Mouse (Mus musculus): ENCODE data around the gene Tie1. TPM values are rescaled to one million over a fixed set of nuclear protein-coding genes. Genes with fewer than 3 reads are reported as not detected.

Tie1 gene
- total RNA-seq, 1 experiment = 1.0 TPM

DNA sequence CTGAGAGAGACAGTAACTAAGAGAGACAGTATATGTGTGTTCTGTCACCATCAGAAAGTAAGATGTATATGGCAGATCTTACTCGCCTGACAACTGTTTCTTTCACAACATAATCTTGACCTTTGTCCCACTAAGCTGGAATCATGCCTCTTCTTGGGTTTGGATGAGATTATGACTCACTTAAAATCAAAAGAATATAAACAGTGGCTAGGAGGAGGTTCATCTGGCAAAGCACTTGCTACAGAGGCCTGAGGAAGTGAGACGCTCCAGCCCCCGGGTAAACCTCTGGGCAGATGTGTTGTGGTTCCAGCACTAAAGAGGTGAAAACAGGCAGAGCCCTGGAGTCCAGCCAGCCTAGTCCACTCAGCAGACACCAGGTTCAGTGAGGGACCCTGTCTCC lies 15.7 kb upstream of the Tie1 start:
- no peak for TF ChIP-seq HCFC1 (IDR thresholded peaks at IDR 0.05; ENCODE audit: borderline replicate concordance, insufficient read depth, low read length)
- TF ChIP-seq CHD2 (IDR thresholded peaks at IDR 0.05; ENCODE audit: low read depth, low read length) = no peak
- TF ChIP-seq ZNF384 (IDR thresholded peaks at IDR 0.05; ENCODE audit: low read depth, low read length) = no peak
- no peak for TF ChIP-seq ZC3H11A (IDR thresholded peaks at IDR 0.05; ENCODE audit: borderline replicate concordance, low read depth, low read length)
- TF ChIP-seq MAFK (IDR thresholded peaks at IDR 0.05; ENCODE audit: insufficient read depth, low read depth, low read length) = no peak
- H3K36me3 ChIP-seq (ENCODE audit: control insufficient read depth, insufficient read depth, low read length, poor library complexity, severe bottlenecking) = no peaks in the 10 kb centered on the region
- in situ Hi-C loops (cut with MboI; ENCODE audit: low sequenced_read_pairs in 2 of 2, unreplicated experiment in 2 of 2) = no loop called here
- H3K4me1 ChIP-seq (ENCODE audit: control insufficient read depth in 2 of 2, insufficient read depth in 2 of 2, low read length in 2 of 2, poor library complexity in 1 of 2) = peaks cover under 1 to 4% of the 10 kb centered on the region in 2 experiments; a peak in 2 of 4 replicates
- H3K27ac ChIP-seq (ENCODE audit: insufficient read depth, low read depth, low read length, poor library complexity, severe bottlenecking) = no peak overlapping the region
- DNase-seq (ENCODE audit: low read depth, low spot score) = no peak
- H3K9ac ChIP-seq (ENCODE audit: insufficient read depth, low read depth, low read length, poor library complexity, severe bottlenecking) = no peak overlapping the region
- no peaks in the 10 kb centered on the region for H3K9me3 ChIP-seq (ENCODE audit: control insufficient read depth, insufficient read depth, low read depth, low read length)
- no peak overlapping the region for H3K4me3 ChIP-seq (ENCODE audit: insufficient read depth in 1 of 2, low read depth in 1 of 2, low read length in 2 of 2, poor library complexity in 1 of 2, severe bottlenecking in 1 of 2)

- peaks cover 2 to 5% of the 10 kb centered on the region in 2 experiments; a peak in 2 of 4 replicates for H3K4me1 ChIP-seq (ENCODE audit: control insufficient read depth in 2 of 2, insufficient read depth in 2 of 2, low read length in 2 of 2, poor library complexity in 1 of 2)
- no peak overlapping the region for H3K4me3 ChIP-seq (ENCODE audit: insufficient read depth in 1 of 2, low read depth in 1 of 2, low read length in 2 of 2, poor library complexity in 1 of 2, severe bottlenecking in 1 of 2)
- no peaks in the 10 kb centered on the region for H3K36me3 ChIP-seq (ENCODE audit: control insufficient read depth, insufficient read depth, low read length, poor library complexity, severe bottlenecking)
- H3K27ac ChIP-seq (ENCODE audit: insufficient read depth, low read depth, low read length, poor library complexity, severe bottlenecking) = no peak overlapping the region
- no peak for DNase-seq (ENCODE audit: low read depth, low spot score)
- H3K9me3 ChIP-seq (ENCODE audit: control insufficient read depth, insufficient read depth, low read depth, low read length) = no peaks in the 10 kb centered on the region
- in situ Hi-C loops (cut with MboI; ENCODE audit: low sequenced_read_pairs in 2 of 2, unreplicated experiment in 2 of 2) = no loop called here
- no peak for TF ChIP-seq CHD2 (IDR thresholded peaks at IDR 0.05; ENCODE audit: low read depth, low read length)
- no peak for TF ChIP-seq HCFC1 (IDR thresholded peaks at IDR 0.05; ENCODE audit: borderline replicate concordance, insufficient read depth, low read length)
- TF ChIP-seq MAFK (IDR thresholded peaks at IDR 0.05; ENCODE audit: insufficient read depth, low read depth, low read length) = no peak
- no peak for TF ChIP-seq ZC3H11A (IDR thresholded peaks at IDR 0.05; ENCODE audit: borderline replicate concordance, low read depth, low read length)
- no peak for TF ChIP-seq ZNF384 (IDR thresholded peaks at IDR 0.05; ENCODE audit: low read depth, low read length)
- H3K9ac ChIP-seq (ENCODE audit: insufficient read depth, low read depth, low read length, poor library complexity, severe bottlenecking) = no peak overlapping the region
These were observed 10.9 kb upstream of the Tie1 start for GRCm38 (mm10) chr4:118500792-118501191.

DNA sequence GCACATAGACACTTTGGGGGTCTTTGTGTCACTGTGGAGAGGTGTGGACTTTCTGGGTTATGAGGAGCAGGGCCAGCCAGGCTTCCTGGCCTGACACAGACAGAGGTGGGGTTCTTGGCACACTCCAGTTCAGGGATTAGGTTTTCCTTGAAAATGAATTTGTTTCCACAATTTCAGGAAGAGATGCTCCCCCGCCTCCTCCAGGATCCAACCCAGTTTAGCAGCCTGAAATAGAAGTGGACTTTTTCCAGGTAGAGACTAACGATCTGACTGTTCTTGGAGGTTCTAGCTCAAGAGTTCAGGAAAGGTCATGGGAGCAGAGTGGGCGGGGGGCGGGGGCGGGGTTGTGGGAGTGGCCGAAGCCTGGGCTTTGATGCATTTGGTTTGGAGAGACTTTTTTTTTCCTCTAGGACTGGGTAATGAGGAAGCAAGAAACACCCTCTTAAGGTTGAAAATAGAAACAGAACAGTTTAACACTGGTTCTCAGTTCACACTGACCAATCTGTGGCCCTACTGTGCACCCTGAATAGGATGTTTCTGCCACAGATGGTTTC lies 10.4 kb upstream of the Tie1 start:
- in situ Hi-C loops (cut with MboI; ENCODE audit: low sequenced_read_pairs in 2 of 2, unreplicated experiment in 2 of 2) = no loop called here
- H3K27ac ChIP-seq (ENCODE audit: insufficient read depth, low read depth, low read length, poor library complexity, severe bottlenecking) = no peak overlapping the region

DNA sequence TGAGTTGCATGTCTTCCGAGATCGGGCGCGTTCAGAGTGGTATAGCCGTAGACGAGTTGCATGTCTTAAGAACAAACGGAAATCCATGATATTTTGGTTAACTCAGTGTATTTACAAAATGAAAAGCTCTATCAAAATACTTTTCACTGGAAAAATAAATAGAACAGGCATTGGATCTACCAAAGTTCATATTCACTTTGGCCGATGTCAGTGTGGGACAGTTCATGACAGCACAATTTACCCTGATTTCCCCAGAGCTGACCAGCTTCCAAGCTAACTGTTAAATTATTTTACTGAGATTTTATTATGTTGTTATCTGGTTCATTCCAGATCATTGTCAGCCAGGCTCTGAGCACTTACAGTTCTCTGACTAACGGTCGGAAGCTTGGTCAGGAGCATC lies 600 bp upstream of the Tie1 start:
- Histone ChIP-seq H3K4me3 (ENCODE audit: insufficient read depth in 1 of 2, low read depth in 1 of 2, low read length in 2 of 2, poor library complexity in 1 of 2, severe bottlenecking in 1 of 2) (no peak overlapping the region), H3K36me3 (ENCODE audit: control insufficient read depth, insufficient read depth, low read length, poor library complexity, severe bottlenecking) (no peaks in the 10 kb centered on the region), H3K9me3 (ENCODE audit: control insufficient read depth, insufficient read depth, low read depth, low read length) (no peaks in the 10 kb centered on the region), H3K9ac (ENCODE audit: insufficient read depth, low read depth, low read length, poor library complexity, severe bottlenecking) (no peak overlapping the region), H3K4me1 (ENCODE audit: control insufficient read depth in 2 of 2, insufficient read depth in 2 of 2, low read length in 2 of 2, poor library complexity in 1 of 2) (peaks cover 0 to 13% of the 10 kb centered on the region in 2 experiments; a peak in 1 of 4 replicates), H3K27ac (ENCODE audit: insufficient read depth, low read depth, low read length, poor library complexity, severe bottlenecking) (no peak overlapping the region)
- no peak for DNase-seq (ENCODE audit: low read depth, low spot score)
- TF ChIP-seq ZC3H11A (IDR thresholded peaks at IDR 0.05; ENCODE audit: borderline replicate concordance, low read depth, low read length) (no peak), MAFK (IDR thresholded peaks at IDR 0.05; ENCODE audit: insufficient read depth, low read depth, low read length) (no peak), CHD2 (IDR thresholded peaks at IDR 0.05; ENCODE audit: low read depth, low read length) (no peak), ZNF384 (IDR thresholded peaks at IDR 0.05; ENCODE audit: low read depth, low read length) (no peak), HCFC1 (IDR thresholded peaks at IDR 0.05; ENCODE audit: borderline replicate concordance, insufficient read depth, low read length) (no peak)
- in situ Hi-C loops (cut with MboI; ENCODE audit: low sequenced_read_pairs in 2 of 2, unreplicated experiment in 2 of 2) = no loop called here

More for the DNA sequence above, 10.4 kb upstream of the Tie1 start:
- Histone ChIP-seq H3K9ac (ENCODE audit: insufficient read depth, low read depth, low read length, poor library complexity, severe bottlenecking) (no peak overlapping the region), H3K4me3 (ENCODE audit: insufficient read depth in 1 of 2, low read depth in 1 of 2, low read length in 2 of 2, poor library complexity in 1 of 2, severe bottlenecking in 1 of 2) (no peak overlapping the region), H3K4me1 (ENCODE audit: control insufficient read depth in 2 of 2, insufficient read depth in 2 of 2, low read length in 2 of 2, poor library complexity in 1 of 2) (peaks cover 2 to 5% of the 10 kb centered on the region in 2 experiments; a peak in 2 of 4 replicates), H3K36me3 (ENCODE audit: control insufficient read depth, insufficient read depth, low read length, poor library complexity, severe bottlenecking) (no peaks in the 10 kb centered on the region), H3K9me3 (ENCODE audit: control insufficient read depth, insufficient read depth, low read depth, low read length) (no peaks in the 10 kb centered on the region)
- DNase-seq (ENCODE audit: low read depth, low spot score) = no peak
- TF ChIP-seq ZC3H11A (IDR thresholded peaks at IDR 0.05; ENCODE audit: borderline replicate concordance, low read depth, low read length) = no peak
- TF ChIP-seq CHD2 (IDR thresholded peaks at IDR 0.05; ENCODE audit: low read depth, low read length) = no peak
- no peak for TF ChIP-seq HCFC1 (IDR thresholded peaks at IDR 0.05; ENCODE audit: borderline replicate concordance, insufficient read depth, low read length)
- TF ChIP-seq MAFK (IDR thresholded peaks at IDR 0.05; ENCODE audit: insufficient read depth, low read depth, low read length) = no peak
